Mouse (Mus musculus) stomach, embryonic 14.5 days (tissue): ENCODE data around the gene Mogat2. TPM values are rescaled to one million over a fixed set of nuclear protein-coding genes. Genes with fewer than 3 reads are reported as not detected.
A peak's percentile ranks its signal among the peaks of the same experiment; 100 is the strongest.

ENCODE experiments used
- ATAC-seq: fragments of 200-750 bp; cut with Nextera tagmentation; 2 replicates; pipeline ENCODE4 v1.8.0; 2017; ENCODE audit warnings: low read depth, moderate TSS enrichment; ENCODE audit not compliant: insufficient number of reproducible peaks, insufficient read depth, low FRiP score
- H3K27ac ChIP-seq: fragments of 300-500 bp; sonication (generic); 2 replicates; pipeline ENCODE4 v1.5.1; 2014; ENCODE audit warnings: mild to moderate bottlenecking, low read length, moderate library complexity, mixed read lengths
- H3K27me3 ChIP-seq: fragments of 300-500 bp; sonication (generic); 2 replicates; pipeline ENCODE4 v1.6.1; 2014; ENCODE audit warnings: low read length, control low read depth, mixed read lengths; ENCODE audit not compliant: control insufficient read depth, insufficient read depth
- H3K36me3 ChIP-seq: fragments of 300-500 bp; sonication (generic); 2 replicates; pipeline ENCODE4 v1.6.1; 2014; ENCODE audit warnings: mild to moderate bottlenecking, control low read depth, low read length, moderate library complexity, mixed read lengths; ENCODE audit not compliant: control insufficient read depth, insufficient read depth
- H3K4me1 ChIP-seq: fragments of 300-500 bp; sonication (generic); 2 replicates; pipeline ENCODE4 v1.6.1; 2014; ENCODE audit warnings: low read length, control low read depth, mixed read lengths; ENCODE audit not compliant: control insufficient read depth, insufficient read depth
- H3K4me2 ChIP-seq: fragments of 300-500 bp; sonication (generic); replicated peaks from 2 replicates; pipeline ENCODE4 v1.6.1; 2014; ENCODE audit warnings: low read depth, low read length, control low read depth
- H3K4me3 ChIP-seq: fragments of 300-500 bp; sonication (generic); 2 replicates; pipeline ENCODE4 v1.5.1; 2014; ENCODE audit warnings: low read depth, low read length, control low read depth
- H3K9ac ChIP-seq: fragments of 300-500 bp; sonication (generic); replicated peaks from 2 replicates; pipeline ENCODE4 v1.6.1; 2014; ENCODE audit warnings: low read depth, mild to moderate bottlenecking, control low read depth, low read length, moderate library complexity, mixed read lengths
- H3K9me3 ChIP-seq: fragments of 300-500 bp; sonication (generic); 2 replicates; pipeline ENCODE4 v1.6.1; 2016; ENCODE audit warnings: low read depth, low read length, control low read depth; ENCODE audit not compliant: control insufficient read depth
- WGBS: fragments of 180-500 bp; shearing (Covaris S2); extraction: QIAGEN DNeasy Blood & Tissue Kit; methylation state at CpG from one replicate; pipeline ENCODE4 v1.1.7; 2014; 5-methylcytosine and 5-hydroxymethylcytosine counted together
- polyA plus RNA-seq: library from polyadenylated mRNA; unstranded; fragments of >200 nt; fragmentation: Nextera tagmentation; extraction: Ambion mirVana; gene quantifications from 2 replicates; pipeline ENCODE4 v1.2.1, GENCODE M21; 2014

The Mogat2 gene
- polyA plus RNA-seq, 1 experiment from 2014 or later, result 7.5 TPM

DNA sequence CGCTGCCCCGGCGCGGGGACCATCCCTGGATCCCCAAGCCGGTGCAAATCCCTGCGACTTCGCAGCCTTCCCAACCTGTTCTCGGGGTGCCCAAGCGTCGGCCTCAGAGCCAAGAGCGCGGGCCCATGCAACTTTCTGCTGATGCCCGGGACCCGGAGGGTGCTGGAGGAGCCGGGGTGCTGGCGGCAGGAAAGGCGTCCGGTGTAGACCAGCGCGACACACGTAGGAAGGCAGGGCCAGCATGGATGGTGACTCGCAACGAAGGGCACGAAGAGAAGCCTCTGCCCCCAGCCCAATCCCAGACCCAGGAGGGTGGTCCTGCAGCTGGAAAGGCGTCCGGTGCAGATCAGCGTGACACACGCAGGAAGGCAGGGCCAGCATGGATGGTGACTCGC is 30.1 kb upstream of the Mogat2 start:
- Histone ChIP-seq H3K4me2 (peak overlapping the region; percentile 79), H3K4me1 (peaks cover 18% of the 10 kb centered on the region), H3K27me3 (peaks cover 34% of the 10 kb centered on the region), H3K27ac (no peak overlapping the region), H3K4me3 (peak overlapping the region; percentile 41), H3K36me3 (no peaks in the 10 kb centered on the region), H3K9me3 (no peaks in the 10 kb centered on the region), H3K9ac (peak overlapping the region; percentile 18; the same call in 1 of the 2 replicates)
- ATAC-seq, result peak; percentile 54; the same call in 1 of the 2 replicates
- WGBS, result under 1% methylated on average over 27 of the region's 29 CpGs

DNA sequence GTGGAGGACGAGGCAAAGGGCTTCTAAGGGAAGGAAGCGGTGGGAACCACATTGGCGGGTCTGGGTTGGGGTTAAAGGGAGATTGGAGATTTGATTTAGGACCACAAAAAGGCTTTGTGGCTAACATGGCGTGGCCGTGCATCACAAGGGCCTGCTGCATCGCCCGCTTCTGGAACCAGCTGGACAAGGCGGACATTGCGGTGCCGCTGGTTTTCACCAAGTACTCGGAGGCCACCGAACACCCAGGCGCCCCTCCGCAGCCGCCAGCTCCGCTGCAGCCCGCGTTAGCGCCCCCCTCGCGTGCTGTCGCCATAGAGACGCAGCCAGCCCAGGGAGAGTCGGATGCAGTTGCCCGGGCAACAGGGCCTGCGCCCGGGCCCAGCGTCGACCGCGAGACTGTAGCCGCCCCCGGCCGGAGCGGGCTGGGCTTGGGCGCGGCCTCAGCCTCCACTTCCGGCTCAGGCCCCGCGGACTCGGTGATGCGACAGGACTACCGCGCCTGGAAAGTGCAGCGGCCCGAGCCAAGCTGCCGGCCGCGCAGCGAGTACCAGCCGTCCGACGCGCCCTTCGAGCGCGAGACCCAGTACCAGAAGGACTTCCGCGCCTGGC is 29.6 kb upstream of the Mogat2 start:
- WGBS, result under 1% methylated on average over 58 of the region's 59 CpGs
- Histone ChIP-seq H3K27ac (no peak overlapping the region), H3K9me3 (no peaks in the 10 kb centered on the region), H3K9ac (peak overlapping the region; percentile 18; the same call in 1 of the 2 replicates), H3K4me3 (peak overlapping the region; percentile 41), H3K27me3 (peaks cover 34% of the 10 kb centered on the region), H3K4me2 (peak overlapping the region; percentile 79), H3K4me1 (peaks cover 18% of the 10 kb centered on the region), H3K36me3 (no peaks in the 10 kb centered on the region)
- peak; percentile 80; the same call in 1 of the 2 replicates for ATAC-seq

DNA sequence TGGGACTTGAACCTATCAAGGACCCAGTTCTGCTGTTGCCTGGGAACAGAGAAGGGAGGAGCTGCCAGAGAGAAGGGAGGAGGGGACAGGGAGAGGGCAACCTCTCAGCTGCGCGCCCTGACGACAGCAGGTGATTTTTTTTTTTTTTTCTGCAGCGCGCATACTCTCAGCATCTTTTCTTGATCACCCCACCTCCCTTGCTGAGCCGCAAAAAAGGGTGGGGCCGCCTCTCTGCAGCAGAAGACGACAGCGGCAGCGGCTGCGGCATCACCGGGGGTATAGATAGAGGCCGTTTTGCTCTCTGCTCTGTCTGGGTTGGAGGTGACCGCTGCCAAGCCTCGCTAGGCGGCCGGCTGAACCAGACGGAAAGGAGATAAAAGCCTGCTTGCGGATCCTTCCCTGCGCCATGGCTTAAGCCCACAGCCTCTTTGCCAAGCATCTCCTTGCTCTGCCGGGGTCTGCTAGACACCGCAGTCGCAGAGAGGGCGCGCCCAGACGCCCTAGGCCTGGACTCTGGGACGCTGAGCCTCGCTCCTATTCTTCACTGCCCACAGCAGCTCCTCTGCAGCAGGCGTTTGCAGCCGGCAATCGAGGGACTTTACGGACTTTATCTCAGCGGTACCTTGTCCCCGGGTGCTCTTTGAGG is 29.0 kb upstream of the Mogat2 start, which contains the start of gene Map6:
Gene Map6 (plus strand): TSS at position 197 of the 646 bp plus-strand sequence.
- peak within 1 kb of the TSS; percentile 18; the same call in 1 of the 2 replicates for H3K9ac ChIP-seq
- ATAC-seq, result no peak
- peaks cover 34% of the 10 kb centered on the region for H3K27me3 ChIP-seq
- H3K36me3 ChIP-seq, result no peaks in the 10 kb centered on the region
- 2% methylated on average over 32 of the region's 34 CpGs for WGBS
- peaks cover 18% of the 10 kb centered on the region for H3K4me1 ChIP-seq
- H3K27ac ChIP-seq, result 0 out of 2 replicates have a peak within 1 kb of the TSS, but pooled peaks have one; percentile 27
- peak within 1 kb of the TSS; percentile 79 for H3K4me2 ChIP-seq
- H3K4me3 ChIP-seq, result peak within 1 kb of the TSS; percentile 41
- H3K9me3 ChIP-seq, result no peaks in the 10 kb centered on the region

DNA sequence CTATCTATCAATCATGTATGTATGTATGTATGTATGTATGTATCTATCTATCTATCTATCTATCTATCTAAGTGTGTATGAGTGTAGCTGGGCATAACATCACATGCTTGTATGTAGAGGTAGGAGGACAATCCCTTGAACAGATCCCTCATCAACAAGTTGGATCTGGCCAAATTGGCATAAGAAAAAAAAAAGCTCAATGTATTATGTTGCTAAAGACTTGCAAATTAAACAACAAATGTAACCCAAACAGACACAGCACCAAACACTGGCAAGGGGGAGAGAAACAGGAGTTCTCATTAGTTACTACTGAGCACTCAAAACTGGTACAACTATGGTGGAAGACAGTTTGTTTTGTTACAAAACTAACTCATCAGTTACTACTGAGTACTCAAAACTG is 26.2 kb upstream of the Mogat2 start:
- Histone ChIP-seq H3K9ac (no peak overlapping the region), H3K4me1 (peaks cover 18% of the 10 kb centered on the region), H3K9me3 (no peaks in the 10 kb centered on the region), H3K36me3 (no peaks in the 10 kb centered on the region), H3K27ac (no peak overlapping the region), H3K4me2 (no peak overlapping the region), H3K27me3 (peaks cover 31% of the 10 kb centered on the region), H3K4me3 (no peak overlapping the region)
- no peak for ATAC-seq

DNA sequence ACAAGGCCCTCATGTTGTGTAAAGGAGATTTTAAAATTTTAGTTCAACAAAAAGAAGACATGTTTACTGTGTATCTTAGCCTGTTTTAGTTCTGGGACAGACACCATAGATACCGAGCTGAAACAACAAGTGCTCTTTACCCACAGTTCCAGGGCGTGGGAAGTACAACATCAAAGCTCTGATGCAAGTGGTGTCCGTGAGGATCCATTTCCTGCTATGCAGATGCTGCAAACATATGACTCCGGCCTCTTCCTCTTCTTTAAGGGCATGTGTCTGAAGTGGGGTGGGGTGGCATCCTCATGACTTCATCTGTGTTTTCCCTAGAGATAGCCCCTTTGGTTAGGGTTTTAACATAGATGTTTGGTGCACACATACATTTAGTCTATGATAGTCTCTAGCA is 25.1 kb upstream of the Mogat2 start:
- Histone ChIP-seq H3K36me3 (no peaks in the 10 kb centered on the region), H3K27ac (no peak overlapping the region), H3K9ac (no peak overlapping the region), H3K4me2 (no peak overlapping the region), H3K9me3 (no peaks in the 10 kb centered on the region), H3K4me1 (peaks cover 12% of the 10 kb centered on the region), H3K27me3 (peaks cover 22% of the 10 kb centered on the region), H3K4me3 (no peak overlapping the region)
- 54% methylated on average over 4 of the region's 4 CpGs for WGBS
- ATAC-seq, result no peak

DNA sequence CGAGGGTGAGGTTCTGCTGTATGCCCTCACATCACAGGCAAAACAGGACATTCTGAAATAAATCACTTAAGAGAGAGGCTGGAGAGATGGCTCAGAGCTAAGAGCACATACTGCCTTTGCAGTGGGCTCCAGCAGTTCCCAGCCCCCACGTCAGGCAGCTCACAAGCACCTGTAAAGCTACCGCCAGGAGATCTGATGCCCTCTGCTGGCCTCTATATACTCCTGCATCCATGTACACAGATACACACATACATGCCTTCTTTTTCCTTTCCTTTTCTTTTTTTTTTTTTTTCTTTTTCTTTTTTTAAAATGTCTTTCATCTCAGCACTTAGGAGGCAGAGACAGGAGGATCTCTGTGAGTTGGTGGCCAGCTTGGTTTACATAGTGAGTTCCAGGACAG is 23.5 kb upstream of the Mogat2 start:
- Histone ChIP-seq H3K4me2 (no peak overlapping the region), H3K9me3 (no peaks in the 10 kb centered on the region), H3K4me1 (no peaks in the 10 kb centered on the region), H3K36me3 (no peaks in the 10 kb centered on the region), H3K4me3 (no peak overlapping the region), H3K27ac (no peak overlapping the region), H3K27me3 (peaks cover 6% of the 10 kb centered on the region; the same call in 1 of the 2 replicates), H3K9ac (no peak overlapping the region)
- 44% methylated on average over 3 of the region's 3 CpGs for WGBS
- ATAC-seq, result no peak

DNA sequence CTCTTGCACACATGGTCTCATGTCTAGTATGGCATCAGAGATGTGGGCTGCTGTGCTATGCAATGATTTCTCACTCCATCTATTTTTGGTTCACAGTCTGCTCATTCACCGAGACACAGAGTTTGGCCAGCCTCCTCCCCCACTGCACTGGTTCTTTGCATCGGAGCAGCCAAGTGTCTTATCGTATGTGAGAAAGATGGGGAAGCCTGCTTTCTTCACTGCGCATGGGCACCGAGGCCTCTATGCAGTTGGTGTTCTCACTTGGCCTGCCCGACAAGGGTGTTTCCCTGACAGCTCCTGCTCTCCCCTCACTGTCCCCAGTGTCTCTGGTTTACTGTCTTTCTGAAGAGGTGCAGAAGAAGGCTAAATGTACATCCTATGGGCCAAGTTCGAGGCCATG is 16.6 kb upstream of the Mogat2 start:
- WGBS, result 83% methylated on average over 7 of the region's 7 CpGs
- ATAC-seq, result no peak

DNA sequence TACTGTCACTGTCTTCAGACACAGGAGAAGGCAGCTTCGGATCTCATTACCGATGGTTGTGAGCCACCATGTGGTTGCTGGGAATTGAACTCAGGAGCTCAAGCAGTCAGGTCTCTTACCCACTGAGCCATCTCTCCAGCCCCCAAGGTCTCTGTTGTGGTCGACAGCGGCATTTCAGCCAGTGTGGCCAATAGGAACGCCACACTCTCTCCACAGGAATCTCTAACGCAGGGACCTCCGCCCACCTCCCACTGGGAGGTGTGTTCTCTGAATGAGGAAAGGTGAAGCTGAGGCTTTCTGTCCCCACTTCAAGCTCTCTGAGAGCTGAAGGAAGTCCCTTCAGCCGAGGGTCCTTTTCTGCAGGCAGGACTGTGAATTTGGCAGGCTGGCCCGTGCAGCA is 12.0 kb upstream of the Mogat2 start:
- no peaks in the 10 kb centered on the region for H3K4me1 ChIP-seq
- ATAC-seq, result no peak
- no peak overlapping the region for H3K4me3 ChIP-seq
- H3K4me2 ChIP-seq, result no peak overlapping the region
- WGBS, result 36% methylated on average over 9 of the region's 9 CpGs
- H3K9me3 ChIP-seq, result no peaks in the 10 kb centered on the region
- no peak overlapping the region for H3K27ac ChIP-seq
- no peaks in the 10 kb centered on the region for H3K36me3 ChIP-seq
- H3K27me3 ChIP-seq, result 0 out of 2 replicates have a peak, but pooled peaks cover 5% of the 10 kb centered on the region
- no peak overlapping the region for H3K9ac ChIP-seq

More for the DNA sequence above, 16.6 kb upstream of the Mogat2 start:
- Histone ChIP-seq H3K4me1 (no peaks in the 10 kb centered on the region), H3K27ac (no peak overlapping the region), H3K4me3 (no peak overlapping the region), H3K36me3 (no peaks in the 10 kb centered on the region), H3K9me3 (no peaks in the 10 kb centered on the region), H3K9ac (no peak overlapping the region), H3K4me2 (no peak overlapping the region), H3K27me3 (no peaks in the 10 kb centered on the region)
